Mouse (Mus musculus) cerebellum, adult 2 months (tissue): ENCODE data around the gene Dgkh.
A peak's percentile ranks its signal among the peaks of the same experiment; 100 is the strongest.

ENCODE experiments used
- CTCF ChIP-seq: fragments of 200-500 bp; IDR thresholded peaks from 2 replicates; pipeline ENCODE4 v1.5.1; 2011; ENCODE audit warnings: low read depth, mild to moderate bottlenecking, control low read depth, low read length, moderate library complexity, borderline replicate concordance; ENCODE audit not compliant: insufficient read depth
- POLR2A ChIP-seq: fragments of 200-500 bp; IDR thresholded peaks from 2 replicates; pipeline ENCODE4 v1.6.1; 2011; ENCODE audit warnings: low read length, control low read depth, borderline replicate concordance; ENCODE audit not compliant: insufficient read depth

DNA sequence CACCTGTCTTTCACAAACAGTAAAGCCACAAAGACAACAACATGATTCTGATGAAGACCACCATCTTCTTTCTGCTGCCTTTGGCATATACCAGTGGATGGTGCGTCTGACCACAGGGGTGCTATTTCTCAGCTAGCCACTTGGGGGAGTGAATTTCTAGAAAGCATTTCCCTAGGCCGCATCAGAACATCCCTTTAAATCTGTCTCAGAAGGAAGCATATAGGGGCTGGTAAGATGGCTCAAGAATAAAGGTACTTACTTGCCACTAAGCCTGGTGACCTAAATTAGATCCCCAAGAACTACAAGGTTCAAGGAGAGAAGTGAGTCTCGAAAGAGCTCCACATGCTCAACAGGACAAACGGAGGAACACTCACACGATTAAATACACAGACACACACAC is 119.0 kb downstream of the Dgkh start:
- peak; percentile 29; the same call in 1 of the 2 replicates for TF ChIP-seq CTCF
- no peak for TF ChIP-seq POLR2A
